Mouse (Mus musculus): ENCODE results near the gene Ovol2. TPM values are rescaled to one million over a fixed set of nuclear protein-coding genes. Genes with fewer than 3 reads are reported as not detected.

Ovol2 gene
- 24.5 TPM for polyA plus RNA-seq (2014; fragmentation: Illumina TruSeq; extraction: RNeasy Lipid Tissue Mini Kit (QIAGEN cat#74804); ENCODE audit: low read depth, low replicate concordance)

DNA sequence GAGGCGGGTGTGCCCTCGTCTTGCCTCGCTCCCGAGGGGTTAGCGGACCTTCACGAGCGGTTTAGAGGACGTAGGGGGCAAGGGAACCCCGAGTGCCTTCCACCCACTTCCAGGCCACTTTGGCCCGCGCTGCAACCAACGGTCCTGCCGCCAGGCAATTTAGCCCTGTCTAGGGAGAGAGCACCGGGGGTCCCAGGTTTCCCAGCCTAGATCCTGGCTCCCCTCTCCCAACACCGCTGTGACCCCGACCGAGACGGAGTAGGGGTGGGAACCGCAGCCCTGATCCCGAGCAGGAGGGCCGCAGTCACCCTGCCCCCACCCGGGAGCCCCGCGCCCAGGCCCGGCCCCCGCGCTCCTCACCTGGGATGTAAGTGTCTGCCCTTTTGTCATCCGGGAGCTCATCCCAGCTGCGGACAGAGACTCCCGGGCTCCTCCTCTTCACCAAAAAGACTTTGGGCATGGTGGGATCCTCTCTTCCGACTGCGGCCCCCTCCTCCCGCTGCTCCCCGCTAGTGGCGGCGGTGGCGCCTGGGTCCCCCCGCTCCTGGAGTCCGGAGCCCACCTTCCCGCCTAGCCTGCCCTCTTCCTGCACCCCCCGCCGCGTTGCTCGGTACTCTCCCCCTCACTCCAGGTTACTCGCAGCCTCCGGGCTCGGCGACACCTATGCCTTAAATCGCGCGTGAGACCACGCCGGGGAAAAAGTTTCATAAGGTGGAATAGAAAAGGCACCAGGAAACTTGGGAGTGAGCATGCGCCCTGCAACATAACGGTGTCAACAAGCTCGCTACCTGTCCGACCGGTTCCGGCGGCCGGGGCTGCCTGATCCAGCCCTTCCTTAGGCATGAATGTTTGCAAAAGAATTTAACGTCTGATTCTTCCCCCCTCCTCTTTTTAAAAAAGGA lies at the start of gene Ovol2:
Gene Ovol2 (minus strand): TSS at position 746 of the 902 bp plus-strand sequence.

DNA sequence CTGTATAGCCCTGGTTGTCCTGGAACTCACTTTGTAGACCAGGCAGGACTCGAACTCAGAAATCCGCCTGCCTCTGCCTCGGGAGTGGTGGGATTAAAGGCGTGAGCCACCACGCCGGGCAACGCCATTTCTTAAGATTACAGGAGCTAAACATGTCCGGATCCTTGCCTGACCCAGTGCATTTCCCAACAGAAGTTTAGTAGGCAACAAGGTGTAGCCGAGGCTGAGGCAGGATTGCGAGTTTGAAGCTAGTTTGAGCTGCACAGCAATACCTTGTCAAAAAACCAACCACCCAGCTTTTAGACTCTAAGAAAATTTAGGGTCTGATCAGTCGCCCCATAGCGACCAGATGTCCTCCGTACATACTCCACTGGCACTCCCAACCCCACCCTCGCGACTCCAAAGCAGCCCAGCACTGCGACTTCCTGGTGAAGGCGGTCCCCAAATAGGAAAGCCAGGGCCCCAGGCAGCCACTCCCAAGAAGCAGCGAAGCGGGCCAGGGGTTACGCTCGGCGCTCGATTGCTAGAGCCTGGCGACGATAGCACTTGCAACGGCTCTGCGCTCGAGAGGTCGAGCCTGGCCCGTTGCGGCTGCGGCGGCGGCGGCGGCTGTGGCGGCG lies 36.6 kb upstream of the Ovol2 start, which contains the start of the genes Kat14 and Pet117:
Gene Kat14 (plus strand): TSS at position 584 of the 620 bp plus-strand sequence.
Gene Pet117 (plus strand): TSS at position 597 of the 620 bp plus-strand sequence.

DNA sequence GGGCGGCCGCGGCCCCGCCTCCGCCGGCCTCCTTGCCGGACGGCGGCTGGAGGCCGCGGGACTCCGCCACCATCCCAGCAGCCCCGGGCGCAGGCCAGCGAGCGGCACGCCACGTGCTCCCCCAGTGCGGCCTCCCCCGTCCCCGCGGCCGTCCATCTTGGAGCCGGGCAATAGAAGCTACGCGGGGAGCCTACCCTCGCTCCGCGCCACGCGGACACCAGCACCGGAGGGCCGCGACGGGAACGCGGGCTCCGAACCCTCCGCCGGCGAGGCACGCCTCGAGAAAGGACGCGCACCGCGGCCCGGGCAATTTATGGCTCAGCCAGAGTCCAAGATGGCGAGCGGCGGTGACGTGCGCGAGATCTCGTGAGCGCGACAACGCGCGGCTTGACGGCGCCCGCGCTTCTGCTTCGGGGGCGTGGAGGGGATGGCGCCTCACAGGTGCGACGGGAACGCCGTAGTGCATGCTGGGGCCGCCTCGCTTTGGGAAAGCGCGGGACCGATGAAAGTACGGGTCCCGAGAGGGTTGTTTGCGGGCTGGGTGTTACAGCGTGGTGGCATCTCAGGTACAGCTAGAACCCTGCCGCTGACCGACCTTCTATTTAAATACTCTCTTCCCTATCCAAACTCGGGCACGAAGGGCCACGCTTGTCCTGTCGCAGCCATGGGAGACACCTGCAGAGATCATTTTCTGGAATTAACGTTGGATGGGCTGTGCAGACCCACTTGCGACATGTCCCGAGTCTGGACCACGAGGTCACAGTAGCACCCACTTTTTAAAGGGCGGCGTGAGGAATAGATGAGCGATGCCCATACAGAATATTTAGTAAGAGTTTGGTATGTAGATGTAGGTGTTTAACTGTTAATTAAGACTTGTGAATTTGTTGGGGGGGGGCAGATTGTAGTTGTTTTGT lies 61.2 kb downstream of the Ovol2 start, which contains the start of the genes Mgme1 and Snx5:
Gene Mgme1 (plus strand): TSS at position 157 of the 914 bp plus-strand sequence.
Gene Snx5 (minus strand): TSS at position 400 of the 914 bp plus-strand sequence.

Other genes starting within 250 kb of the Ovol2 start
- gene Mgme1, start 61.5 kb downstream of the Ovol2 start, polyA plus RNA-seq (2014; fragmentation: Illumina TruSeq; extraction: RNeasy Lipid Tissue Mini Kit (QIAGEN cat#74804); ENCODE audit: low read depth, low replicate concordance): 2.5 TPM
- gene Snx5, start 61.2 kb downstream of the Ovol2 start, polyA plus RNA-seq (2014; fragmentation: Illumina TruSeq; extraction: RNeasy Lipid Tissue Mini Kit (QIAGEN cat#74804); ENCODE audit: low read depth, low replicate concordance): 78.1 TPM
- 4.5 TPM for gene Kat14, start 36.8 kb upstream of the Ovol2 start, polyA plus RNA-seq (2014; fragmentation: Illumina TruSeq; extraction: RNeasy Lipid Tissue Mini Kit (QIAGEN cat#74804); ENCODE audit: low read depth, low replicate concordance)
- gene Pet117, start 36.9 kb upstream of the Ovol2 start, polyA plus RNA-seq (2014; fragmentation: Illumina TruSeq; extraction: RNeasy Lipid Tissue Mini Kit (QIAGEN cat#74804); ENCODE audit: low read depth, low replicate concordance): 1.7 TPM
- gene Dzank1, start 195.3 kb upstream of the Ovol2 start, polyA plus RNA-seq (2014; fragmentation: Illumina TruSeq; extraction: RNeasy Lipid Tissue Mini Kit (QIAGEN cat#74804); ENCODE audit: low read depth, low replicate concordance): 12.3 TPM
- 19.4 TPM for gene Polr3f, start 195.6 kb upstream of the Ovol2 start, polyA plus RNA-seq (2014; fragmentation: Illumina TruSeq; extraction: RNeasy Lipid Tissue Mini Kit (QIAGEN cat#74804); ENCODE audit: low read depth, low replicate concordance)
- 17.9 TPM for gene Rbbp9, start 218.7 kb upstream of the Ovol2 start, polyA plus RNA-seq (2014; fragmentation: Illumina TruSeq; extraction: RNeasy Lipid Tissue Mini Kit (QIAGEN cat#74804); ENCODE audit: low read depth, low replicate concordance)
- 54.4 TPM for gene Sec23b, start 224.1 kb upstream of the Ovol2 start, polyA plus RNA-seq (2014; fragmentation: Illumina TruSeq; extraction: RNeasy Lipid Tissue Mini Kit (QIAGEN cat#74804); ENCODE audit: low read depth, low replicate concordance)